Mouse (Mus musculus) kidney, embryonic 16.5 days (tissue): ENCODE results near the gene Gm14632. TPM values are rescaled to one million over a fixed set of nuclear protein-coding genes. Genes with fewer than 3 reads are reported as not detected.
"Not testable (repeated sequence)": the region's sequence is repeated elsewhere in the genome, so short reads cannot be mapped to it uniquely, and the experiment has no call there.

Source experiments
- ATAC-seq: fragments of 200-750 bp; cut with Nextera tagmentation; 2 replicates; pipeline ENCODE4 v1.8.0; 2017; ENCODE audit warnings: moderate TSS enrichment; ENCODE audit not compliant: low FRiP score, low TSS enrichment
- H3K27ac ChIP-seq: fragments of 300-500 bp; sonication (generic); 2 replicates; pipeline ENCODE4 v1.5.1; 2014; ENCODE audit warnings: low read length
- H3K27me3 ChIP-seq: fragments of 300-500 bp; sonication (generic); 2 replicates; pipeline ENCODE4 v1.6.1; 2014; ENCODE audit warnings: low read length, control low read depth, mixed read lengths; ENCODE audit not compliant: insufficient read depth
- H3K36me3 ChIP-seq: fragments of 300-500 bp; sonication (generic); 2 replicates; pipeline ENCODE4 v1.6.1; 2014; ENCODE audit warnings: low read length, control low read depth, mixed read lengths; ENCODE audit not compliant: insufficient read depth
- H3K4me1 ChIP-seq: fragments of 300-500 bp; sonication (generic); 2 replicates; pipeline ENCODE4 v1.6.1; 2014; ENCODE audit warnings: low read length, control low read depth, mixed read lengths; ENCODE audit not compliant: insufficient read depth
- H3K4me2 ChIP-seq: fragments of 300-500 bp; sonication (generic); replicated peaks from 2 replicates; pipeline ENCODE4 v1.6.1; 2014; ENCODE audit warnings: low read depth, low read length
- H3K4me3 ChIP-seq: fragments of 300-500 bp; sonication (generic); 2 replicates; pipeline ENCODE4 v1.5.1; 2014; ENCODE audit warnings: mild to moderate bottlenecking, low read length
- H3K9ac ChIP-seq: fragments of 300-500 bp; sonication (generic); replicated peaks from 2 replicates; pipeline ENCODE4 v1.6.1; 2014; ENCODE audit warnings: low read length
- H3K9me3 ChIP-seq: fragments of 300-500 bp; sonication (generic); 2 replicates; pipeline ENCODE4 v1.6.1; 2016; ENCODE audit warnings: low read length, control low read depth
- WGBS: fragments of 180-500 bp; shearing (Covaris S2); extraction: QIAGEN DNeasy Blood & Tissue Kit; methylation state at CpG from one replicate; pipeline ENCODE4 v1.1.7; 2014; 5-methylcytosine and 5-hydroxymethylcytosine counted together
- polyA plus RNA-seq: library from polyadenylated mRNA; unstranded; fragments of >200 nt; fragmentation: Nextera tagmentation; extraction: Ambion mirVana; gene quantifications from 2 replicates; pipeline ENCODE4 v1.2.1, GENCODE M21; 2015

Gm14632 gene
- not detected in 2 replicates for polyA plus RNA-seq

GRCm38 (mm10) chrX:30329472-30329871 lies at the start of gene Gm14632:
Gm14632 (plus strand) TSS chrX:30329772.
- not testable (repeated sequence) for H3K4me2 ChIP-seq, H3K9me3 ChIP-seq, H3K9ac ChIP-seq, H3K27ac ChIP-seq, H3K4me3 ChIP-seq, H3K36me3 ChIP-seq, ATAC-seq, H3K27me3 ChIP-seq, H3K4me1 ChIP-seq
- 85% methylated on average over 4 of the region's 7 CpGs for WGBS
